Mouse (Mus musculus): ENCODE measurements at regions not wholly inside any gene's neighbourhood (a gene's known extent, or its start where the extent isn't known, plus 50 kb on each side); places are given as distances from the start of the nearest gene placed in this dataset.
"Not testable (repeated sequence)": the region's sequence is repeated elsewhere in the genome, so short reads cannot be mapped to it uniquely, and the experiment has no call there.

DNA sequence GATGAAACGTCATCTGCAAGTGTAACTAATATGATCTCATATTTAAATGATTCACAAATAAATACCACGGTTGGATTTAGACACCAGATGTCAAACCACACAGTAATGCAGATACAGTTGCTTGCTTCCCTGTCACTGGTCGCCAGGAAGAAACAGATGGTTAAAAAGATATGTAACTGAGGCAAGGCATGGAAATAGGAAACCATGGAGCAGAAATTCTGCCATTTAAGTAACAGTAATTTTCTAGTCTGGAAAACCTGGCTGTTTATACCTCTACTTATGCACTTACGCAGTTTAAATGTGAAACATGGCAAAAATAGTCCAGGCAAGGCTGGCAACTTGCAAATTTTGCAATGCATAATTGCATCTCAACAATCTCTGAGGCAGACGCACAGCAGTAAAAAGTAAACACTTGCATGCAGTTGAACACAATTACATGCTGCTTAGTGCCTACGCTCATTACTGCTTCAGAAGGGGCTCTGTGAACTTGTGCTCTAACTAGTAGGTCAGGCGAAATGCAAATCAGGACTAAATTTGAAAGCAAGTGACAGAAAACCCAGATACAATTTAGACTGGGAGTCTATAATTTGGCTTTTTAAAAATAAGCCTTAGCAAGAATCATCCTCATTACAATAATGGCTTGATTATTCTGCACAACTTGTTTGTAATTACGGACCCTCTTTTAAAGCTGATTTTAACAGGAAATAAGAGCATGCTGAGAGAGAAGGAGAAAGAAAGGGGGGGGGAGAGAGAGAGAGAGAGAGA is 102.6 kb downstream of the Naa11 start:
- Histone ChIP-seq H3K27ac (replicated peaks) (no peak overlapping the region), H3K4me3 (replicated peaks) (no peak overlapping the region), H3K36me3 (no peaks in the 10 kb centered on the region), H3K9ac (no peak overlapping the region), H3K27me3 (no peaks in the 10 kb centered on the region), H3K9me3 (replicated peaks) (no peaks in the 10 kb centered on the region), H3K4me2 (replicated peaks) (no peak overlapping the region), H3K4me1 (no peaks in the 10 kb centered on the region)
- no peak for ATAC-seq (ENCODE audit: insufficient number of reproducible peaks, low FRiP score, low TSS enrichment, low read depth)
- WGBS, result 35% methylated on average over 8 of the region's 8 CpGs

DNA sequence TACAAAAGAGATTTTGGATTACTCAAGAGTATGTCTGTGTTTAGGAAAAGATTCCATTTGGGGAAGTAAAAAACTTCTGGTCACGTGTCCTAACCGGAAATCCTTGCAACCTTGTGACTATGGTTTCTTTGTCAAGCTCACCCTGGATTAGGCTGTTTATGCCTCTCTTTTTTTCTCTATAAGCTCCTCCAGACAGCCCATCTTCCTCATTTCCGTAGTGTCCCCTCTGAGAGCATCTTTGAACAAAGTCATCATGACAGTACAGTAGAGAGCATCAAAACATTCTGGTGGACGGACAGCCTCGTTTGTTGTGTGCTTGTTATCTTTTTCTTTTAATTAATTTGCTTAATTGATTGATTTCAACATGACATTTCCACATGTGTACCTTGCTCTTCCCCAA is 112.7 kb downstream of the Naa11 start:
- Histone ChIP-seq H3K36me3 (no peaks in the 10 kb centered on the region), H3K9ac (no peak overlapping the region), H3K4me1 (no peaks in the 10 kb centered on the region), H3K4me2 (replicated peaks) (no peak overlapping the region), H3K4me3 (replicated peaks) (no peak overlapping the region), H3K27me3 (no peaks in the 10 kb centered on the region), H3K27ac (replicated peaks) (no peak overlapping the region), H3K9me3 (replicated peaks) (no peaks in the 10 kb centered on the region)
- WGBS, result 78% methylated on average over 5 of the region's 5 CpGs
- ATAC-seq (ENCODE audit: insufficient number of reproducible peaks, low FRiP score, low TSS enrichment, low read depth), result no peak

DNA sequence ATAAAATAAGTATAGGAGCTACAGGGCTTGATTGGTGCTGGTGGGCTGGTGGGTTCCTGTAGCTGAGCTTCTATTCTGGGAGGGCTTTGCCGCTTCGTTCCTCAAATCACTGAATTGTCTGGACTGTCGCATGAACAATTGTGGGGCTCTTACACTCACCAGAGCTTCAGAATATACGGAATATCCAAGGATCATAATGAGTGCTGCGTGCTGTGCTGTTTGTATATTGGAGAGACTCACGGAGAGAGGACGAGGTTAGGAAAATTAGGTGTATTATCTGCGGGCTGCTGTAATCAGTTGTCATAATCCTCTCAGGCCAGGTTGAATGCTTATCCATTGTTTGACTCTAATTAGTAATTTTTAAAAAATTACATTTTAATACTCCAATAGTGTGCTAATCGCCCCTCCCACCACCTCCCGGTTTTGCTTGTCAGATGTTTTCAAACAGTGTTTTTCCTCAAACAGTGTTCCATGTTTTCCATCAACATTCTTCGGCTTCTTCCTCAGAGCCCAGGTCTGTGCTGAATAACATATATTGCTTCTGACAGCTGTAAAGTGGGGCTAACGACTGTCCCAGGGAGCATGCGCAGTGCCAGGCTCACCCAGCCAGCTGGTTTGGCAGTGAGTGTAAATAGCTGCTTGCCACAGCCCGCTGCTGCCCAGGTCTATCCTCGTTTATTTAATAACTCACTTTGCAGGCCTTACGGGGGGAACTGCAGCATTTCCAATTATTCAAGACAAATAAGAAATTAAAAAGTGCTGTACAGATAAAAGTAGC is 114.2 kb downstream of the Naa11 start:
- no peak for ATAC-seq (ENCODE audit: insufficient number of reproducible peaks, low FRiP score, low TSS enrichment, low read depth)
- no peak overlapping the region for H3K27ac ChIP-seq (replicated peaks)
- no peaks in the 10 kb centered on the region for H3K4me1 ChIP-seq
- H3K27me3 ChIP-seq, result no peaks in the 10 kb centered on the region
- 59% methylated on average over 16 of the region's 16 CpGs for WGBS
- H3K36me3 ChIP-seq, result no peaks in the 10 kb centered on the region
- H3K9ac ChIP-seq, result no peak overlapping the region
- no peaks in the 10 kb centered on the region for H3K9me3 ChIP-seq (replicated peaks)
- peak overlapping the region; percentile 25 for H3K4me2 ChIP-seq (replicated peaks)
- H3K4me3 ChIP-seq (replicated peaks), result 0 out of 2 replicates have a peak overlapping the region, but pooled peaks have one; percentile 12

DNA sequence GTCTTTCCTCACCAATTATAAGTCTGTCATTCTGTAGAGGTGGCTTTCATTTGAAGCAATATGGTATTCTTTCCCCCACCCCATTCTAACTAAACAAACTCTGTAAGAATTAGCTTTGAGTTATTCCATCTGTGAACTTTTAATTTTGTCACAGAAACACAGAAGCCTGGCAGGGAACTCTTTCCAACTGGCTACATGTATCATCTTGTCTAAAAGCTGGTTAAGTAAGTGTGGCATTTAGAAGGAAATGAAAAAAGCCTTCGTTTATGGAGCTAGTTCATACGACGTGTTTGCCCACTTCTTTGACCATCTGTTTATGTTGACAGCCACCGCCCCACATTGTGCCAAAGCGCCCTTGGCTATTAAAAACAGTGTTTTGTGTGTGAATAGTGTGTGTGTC is 115.5 kb downstream of the Naa11 start:
- Histone ChIP-seq H3K9me3 (replicated peaks) (no peaks in the 10 kb centered on the region), H3K27me3 (no peaks in the 10 kb centered on the region), H3K36me3 (no peaks in the 10 kb centered on the region), H3K4me2 (replicated peaks) (no peak overlapping the region), H3K9ac (no peak overlapping the region), H3K4me1 (no peaks in the 10 kb centered on the region), H3K4me3 (replicated peaks) (no peak overlapping the region), H3K27ac (replicated peaks) (no peak overlapping the region)
- ATAC-seq (ENCODE audit: insufficient number of reproducible peaks, low FRiP score, low TSS enrichment, low read depth), result no peak
- WGBS, result 50% methylated on average over 5 of the region's 5 CpGs

DNA sequence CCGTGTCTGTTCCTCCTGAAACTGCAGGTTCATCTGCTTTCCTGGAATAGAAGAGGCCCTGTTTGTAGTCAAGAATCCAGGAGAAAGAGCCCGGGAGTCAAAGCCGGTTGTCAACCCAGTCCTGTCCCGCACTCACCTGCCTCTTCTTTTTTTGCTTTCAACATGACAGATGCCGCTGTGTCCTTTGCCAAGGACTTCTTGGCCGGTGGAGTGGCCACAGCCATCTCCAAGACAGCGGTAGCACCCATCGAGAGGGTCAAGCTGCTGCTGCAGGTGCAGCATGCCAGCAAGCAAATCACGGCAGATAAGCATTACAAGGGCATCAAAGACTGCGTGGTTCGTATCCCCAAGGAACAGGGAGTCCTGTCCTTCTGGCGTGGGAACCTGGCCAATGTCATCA is 127.5 kb downstream of the Naa11 start:
- not testable (repeated sequence) for H3K4me3 ChIP-seq (replicated peaks); H3K9me3 ChIP-seq (replicated peaks); H3K27me3 ChIP-seq; H3K4me2 ChIP-seq (replicated peaks); H3K36me3 ChIP-seq; ATAC-seq (ENCODE audit: insufficient number of reproducible peaks, low FRiP score, low TSS enrichment, low read depth); H3K4me1 ChIP-seq; H3K27ac ChIP-seq (replicated peaks); H3K9ac ChIP-seq
- WGBS, result 88% methylated on average over 12 of the region's 12 CpGs

DNA sequence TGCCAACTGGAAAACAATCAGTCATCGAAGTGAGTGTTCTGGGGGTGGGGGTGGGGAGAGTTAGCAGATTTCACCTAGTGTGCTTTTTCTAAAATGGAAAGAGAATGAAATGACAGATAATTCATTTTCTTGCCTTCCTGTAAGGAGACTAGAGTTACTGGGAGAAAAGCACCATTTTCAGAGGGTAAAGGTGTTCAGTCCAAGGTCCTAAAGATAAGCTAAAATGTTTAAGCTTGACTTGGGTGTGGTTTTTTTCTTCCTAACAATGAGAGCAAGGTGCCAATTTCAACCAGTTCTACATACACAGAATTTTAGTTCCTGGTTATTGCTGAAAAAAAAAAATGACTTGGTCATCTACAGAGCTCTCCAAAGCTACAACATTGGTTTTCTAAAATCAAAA is 135.1 kb downstream of the Naa11 start:
- no peak for ATAC-seq (ENCODE audit: insufficient number of reproducible peaks, low FRiP score, low TSS enrichment, low read depth)
- H3K36me3 ChIP-seq, result no peaks in the 10 kb centered on the region
- 86% methylated on average over 1 of the region's 1 CpGs for WGBS
- H3K4me3 ChIP-seq (replicated peaks), result no peak overlapping the region
- H3K9me3 ChIP-seq (replicated peaks), result no peaks in the 10 kb centered on the region
- no peak overlapping the region for H3K9ac ChIP-seq
- no peaks in the 10 kb centered on the region for H3K4me1 ChIP-seq
- no peak overlapping the region for H3K27ac ChIP-seq (replicated peaks)
- no peak overlapping the region for H3K4me2 ChIP-seq (replicated peaks)
- H3K27me3 ChIP-seq, result no peaks in the 10 kb centered on the region

DNA sequence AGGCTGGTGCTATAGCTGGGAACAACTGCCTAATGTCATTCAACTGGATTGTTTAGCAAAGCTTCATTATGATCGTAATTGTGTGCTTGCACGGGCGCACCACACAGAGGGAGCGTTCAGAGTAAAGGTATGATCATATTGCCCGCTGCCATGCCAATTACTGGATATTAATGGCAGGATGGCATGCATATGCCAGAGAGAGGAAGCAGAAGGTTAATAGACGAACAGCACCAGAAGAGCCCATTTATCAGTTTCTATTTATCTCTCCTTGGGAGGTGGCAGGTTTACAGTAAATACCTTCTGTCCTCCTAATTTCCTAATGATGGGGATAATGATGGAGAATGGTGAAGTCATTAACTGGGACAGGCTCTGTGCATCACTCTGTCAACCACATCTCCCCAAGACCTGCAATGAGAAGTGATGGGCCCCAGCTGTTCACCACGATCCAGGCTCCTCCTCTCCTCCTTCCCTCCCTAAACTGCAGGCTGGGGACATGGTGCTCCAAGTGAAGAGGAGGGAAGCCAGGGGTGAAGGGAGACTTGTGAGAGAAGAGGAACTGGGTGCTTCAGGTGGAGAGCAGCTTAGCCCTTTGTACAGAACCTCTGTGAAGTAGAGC is 135.6 kb downstream of the Naa11 start:
- no peak overlapping the region for H3K9ac ChIP-seq
- no peak overlapping the region for H3K4me3 ChIP-seq (replicated peaks)
- no peaks in the 10 kb centered on the region for H3K9me3 ChIP-seq (replicated peaks)
- no peak for ATAC-seq (ENCODE audit: insufficient number of reproducible peaks, low FRiP score, low TSS enrichment, low read depth)
- H3K4me1 ChIP-seq, result no peaks in the 10 kb centered on the region
- WGBS, result 69% methylated on average over 7 of the region's 7 CpGs
- no peak overlapping the region for H3K4me2 ChIP-seq (replicated peaks)
- H3K36me3 ChIP-seq, result no peaks in the 10 kb centered on the region
- no peak overlapping the region for H3K27ac ChIP-seq (replicated peaks)
- H3K27me3 ChIP-seq, result no peaks in the 10 kb centered on the region

DNA sequence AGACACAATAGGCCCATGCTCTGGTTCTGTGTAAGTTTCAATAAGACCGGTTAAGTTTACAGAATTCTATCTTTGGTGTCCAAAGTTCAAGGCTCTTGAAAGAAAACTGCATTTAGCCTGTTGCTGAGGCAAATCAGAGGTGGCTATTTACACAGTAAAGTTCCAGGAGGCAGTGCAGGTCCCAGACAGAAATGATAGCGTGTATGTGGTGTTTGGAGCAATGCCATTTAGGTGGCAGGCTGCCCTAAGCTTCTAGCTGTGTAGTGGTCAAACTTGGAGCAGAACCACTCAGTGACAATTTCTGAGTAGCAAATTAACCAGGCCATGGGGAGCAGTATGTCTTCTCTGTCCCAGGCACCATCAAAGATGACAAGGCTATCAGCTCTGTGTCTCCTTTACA is 125.5 kb upstream of the Paqr3 start:
- H3K4me2 ChIP-seq (replicated peaks), result no peak overlapping the region
- no peaks in the 10 kb centered on the region for H3K27me3 ChIP-seq
- no peaks in the 10 kb centered on the region for H3K4me1 ChIP-seq
- no peak overlapping the region for H3K27ac ChIP-seq (replicated peaks)
- no peaks in the 10 kb centered on the region for H3K9me3 ChIP-seq (replicated peaks)
- H3K9ac ChIP-seq, result no peak overlapping the region
- H3K4me3 ChIP-seq (replicated peaks), result no peak overlapping the region
- whole genome bisulfite sequencing, result 84% methylated on average over 2 of the region's 2 CpGs
- ATAC-seq (ENCODE audit: insufficient number of reproducible peaks, low FRiP score, low TSS enrichment, low read depth), result no peak
- no peaks in the 10 kb centered on the region for H3K36me3 ChIP-seq

DNA sequence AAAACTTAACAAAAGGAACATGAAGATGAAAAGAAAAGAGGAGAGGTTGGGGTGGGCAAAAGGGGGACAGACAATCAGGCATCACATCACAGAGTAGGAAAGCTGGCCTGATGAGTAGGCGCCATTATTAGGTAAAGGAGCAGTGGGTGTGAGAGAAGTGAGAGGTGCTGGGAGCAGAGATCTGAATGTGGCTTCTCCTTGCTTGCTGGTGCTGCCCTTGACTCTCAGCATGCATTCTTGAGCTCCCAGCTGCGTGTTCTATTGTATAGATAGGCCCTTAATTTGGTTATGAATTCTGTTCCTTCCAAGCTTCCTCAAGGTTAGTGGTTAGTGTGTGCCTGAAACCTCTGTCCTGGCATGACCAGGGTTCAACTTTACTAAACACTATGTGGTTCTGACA is 115.0 kb upstream of the Paqr3 start:
- H3K4me3 ChIP-seq (replicated peaks), result no peak overlapping the region
- H3K4me1 ChIP-seq, result no peaks in the 10 kb centered on the region
- no peak overlapping the region for H3K9ac ChIP-seq
- no peak overlapping the region for H3K27ac ChIP-seq (replicated peaks)
- ATAC-seq (ENCODE audit: insufficient number of reproducible peaks, low FRiP score, low TSS enrichment, low read depth), result no peak
- WGBS, result 56% methylated on average over 2 of the region's 2 CpGs
- H3K4me2 ChIP-seq (replicated peaks), result no peak overlapping the region
- H3K36me3 ChIP-seq, result no peaks in the 10 kb centered on the region
- no peaks in the 10 kb centered on the region for H3K9me3 ChIP-seq (replicated peaks)
- H3K27me3 ChIP-seq, result no peaks in the 10 kb centered on the region

DNA sequence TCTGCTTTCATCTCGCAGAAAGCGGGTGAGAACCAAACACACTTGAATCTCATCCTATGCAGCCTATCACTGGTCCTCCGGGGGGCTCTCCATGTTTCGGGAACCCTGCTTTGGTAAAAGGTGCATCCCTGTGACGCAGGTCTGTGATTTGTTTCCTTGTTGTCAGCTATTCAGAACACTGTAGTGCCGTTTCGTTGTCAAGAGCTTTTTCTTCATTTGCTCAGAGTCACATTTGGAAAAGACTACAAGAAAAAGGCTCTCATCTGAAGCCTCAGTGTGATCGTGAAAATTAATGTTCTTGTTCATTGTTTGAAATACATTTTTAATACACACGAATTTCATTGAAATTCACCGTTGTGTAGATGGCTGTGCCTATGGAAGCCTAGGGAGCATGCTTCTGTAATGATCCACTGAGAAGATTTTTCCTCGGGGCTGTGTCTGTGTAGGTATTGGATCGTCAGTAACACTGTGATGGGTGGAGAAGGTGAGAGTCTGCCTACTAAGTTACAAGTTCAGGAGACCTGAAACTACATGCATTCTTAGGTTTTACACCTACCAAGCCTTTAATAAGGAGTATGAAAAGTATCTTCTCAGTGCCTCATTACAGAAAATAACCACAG is 112.0 kb upstream of the Paqr3 start:
- Histone ChIP-seq H3K4me1 (no peaks in the 10 kb centered on the region), H3K27ac (replicated peaks) (no peak overlapping the region), H3K9me3 (replicated peaks) (no peaks in the 10 kb centered on the region), H3K4me3 (replicated peaks) (no peak overlapping the region), H3K9ac (no peak overlapping the region), H3K4me2 (replicated peaks) (no peak overlapping the region), H3K27me3 (no peaks in the 10 kb centered on the region), H3K36me3 (no peaks in the 10 kb centered on the region)
- ATAC-seq (ENCODE audit: insufficient number of reproducible peaks, low FRiP score, low TSS enrichment, low read depth), result no peak
- WGBS, result 83% methylated on average over 12 of the region's 12 CpGs

DNA sequence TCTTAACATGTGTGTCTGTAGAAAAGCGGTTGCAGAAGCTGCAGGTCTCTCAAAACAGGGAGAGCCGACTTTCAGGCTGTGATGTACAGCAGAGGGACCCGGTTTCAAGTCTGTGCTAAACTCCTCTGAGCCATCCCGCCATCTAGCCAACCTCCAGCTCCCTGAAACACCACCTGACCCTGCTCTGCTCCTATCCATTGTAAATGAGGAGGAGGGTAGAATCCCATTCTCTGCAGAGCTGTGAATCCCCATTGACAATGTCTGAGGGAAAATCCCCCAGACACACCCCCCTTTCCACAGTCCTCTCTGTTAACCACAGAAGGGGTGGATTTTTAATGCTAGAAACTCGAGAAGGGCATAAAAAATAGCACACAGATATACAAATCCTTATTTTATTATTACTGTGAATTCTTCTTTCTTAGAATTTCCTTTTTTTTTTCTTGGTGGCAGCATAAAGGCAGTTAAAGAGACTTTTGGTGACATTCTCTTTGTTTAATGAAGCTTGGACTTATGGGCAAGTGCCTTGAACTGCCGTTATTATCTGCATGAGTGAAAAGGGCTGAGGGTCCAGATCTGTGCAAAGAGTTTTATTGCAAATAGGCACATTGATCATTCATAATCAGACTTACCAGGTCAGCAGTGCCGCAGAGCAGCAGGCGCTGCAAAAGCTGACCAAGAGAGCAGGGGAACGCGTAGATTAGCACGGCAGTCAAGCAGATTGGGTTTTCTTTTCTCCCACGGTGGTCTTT is 111.3 kb upstream of the Paqr3 start:
- Histone ChIP-seq H3K4me1 (no peaks in the 10 kb centered on the region), H3K27me3 (no peaks in the 10 kb centered on the region), H3K36me3 (no peaks in the 10 kb centered on the region), H3K4me2 (replicated peaks) (no peak overlapping the region), H3K4me3 (replicated peaks) (no peak overlapping the region), H3K9me3 (replicated peaks) (no peaks in the 10 kb centered on the region), H3K9ac (no peak overlapping the region), H3K27ac (replicated peaks) (no peak overlapping the region)
- ATAC-seq (ENCODE audit: insufficient number of reproducible peaks, low FRiP score, low TSS enrichment, low read depth), result no peak
- 73% methylated on average over 12 of the region's 12 CpGs for WGBS

Data from embryonic facial prominence, embryonic 15.5 days (tissue).